Mouse (Mus musculus) stomach, postnatal 0 days (tissue): Measurements from ENCODE around the gene Duox2.

ENCODE experiments used
- CTCF ChIP-seq: IDR thresholded peaks from 2 replicates; pipeline ENCODE4 v1.5.1; 2016; ENCODE audit warnings: antibody characterized with exemption, low read depth, mild to moderate bottlenecking, moderate library complexity
- EP300 ChIP-seq: optimal IDR thresholded peaks from 2 replicates; pipeline ENCODE3; 2016; ENCODE audit warnings: antibody characterized with exemption

GRCm38 (mm10) chr2:122247786-122248185, 50.5 kb downstream of the Duox2 start:
- TF ChIP-seq CTCF, result no peak
- no peak for TF ChIP-seq EP300
